Mouse (Mus musculus) thymus, postnatal 4 days (tissue): ENCODE results near the gene Fam120a.

ENCODE experiments used
- DNase-seq: peaks from one replicate; pipeline ENCODE4 v3.0.0; 2021

Fam120a gene

DNA sequence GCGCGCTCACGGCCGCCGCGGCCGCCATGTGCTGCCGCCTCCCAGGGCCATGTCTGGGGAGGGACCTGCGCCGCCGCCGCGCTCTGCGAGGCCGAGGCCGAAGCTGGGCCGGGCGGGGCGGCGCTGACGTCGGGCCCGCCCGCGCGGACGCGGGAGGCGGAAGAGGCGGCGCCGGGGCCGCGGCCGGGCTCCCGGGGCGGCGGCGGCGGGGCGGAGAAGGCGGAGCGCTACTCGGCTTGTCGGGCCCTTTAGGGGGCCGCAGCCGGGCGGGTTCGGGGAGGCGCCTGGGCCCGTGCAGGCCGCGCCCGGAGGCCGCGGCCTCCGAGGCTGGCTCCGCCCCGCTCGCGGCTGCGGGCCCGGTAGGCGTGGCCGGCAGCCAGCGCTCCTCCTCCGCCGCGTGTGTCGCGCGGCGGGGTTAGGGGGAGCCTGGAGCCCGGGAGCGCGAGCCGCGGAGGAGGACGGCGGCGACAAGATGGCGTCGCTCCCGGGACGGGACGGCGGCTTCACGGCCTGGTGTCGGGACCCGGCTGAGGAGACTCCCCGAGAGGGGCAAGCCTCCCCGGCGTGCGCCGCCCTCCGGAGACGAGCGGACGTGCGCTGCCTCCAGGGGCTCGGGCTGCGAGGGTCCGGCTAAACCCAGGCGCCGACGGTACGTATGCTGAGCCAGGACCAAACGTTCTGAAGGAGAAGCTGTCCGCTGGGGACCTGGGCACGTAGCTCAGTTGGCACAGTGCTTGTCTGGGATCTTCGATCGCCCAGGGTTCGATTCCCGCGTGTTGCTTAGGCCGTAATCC is at the start of gene Fam120a:
Gene Fam120a, minus strand, starts transcription at position 62 of the 794 bp plus-strand sequence.
- peak; percentile 88 for DNase-seq

DNA sequence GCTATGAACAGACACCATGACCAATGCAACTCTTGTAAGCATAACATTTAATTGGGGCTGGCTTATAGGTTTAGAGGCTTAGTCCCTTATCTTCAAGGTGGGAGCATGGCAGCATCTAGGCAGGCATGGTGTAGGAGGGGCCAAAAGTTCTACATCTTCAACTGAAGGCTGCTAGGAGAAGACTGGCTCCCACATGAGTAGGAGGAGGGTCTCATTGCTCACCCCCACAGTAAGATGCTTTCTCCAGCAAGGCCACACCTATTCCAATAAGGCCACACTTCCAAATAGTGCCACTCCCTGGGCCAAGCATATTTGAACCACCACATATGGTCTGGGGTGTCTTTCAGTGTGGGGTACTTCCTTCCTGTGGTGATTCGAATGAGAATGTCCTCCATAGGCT is 49.6 kb upstream of the Fam120a start:
- no peak for DNase-seq

DNA sequence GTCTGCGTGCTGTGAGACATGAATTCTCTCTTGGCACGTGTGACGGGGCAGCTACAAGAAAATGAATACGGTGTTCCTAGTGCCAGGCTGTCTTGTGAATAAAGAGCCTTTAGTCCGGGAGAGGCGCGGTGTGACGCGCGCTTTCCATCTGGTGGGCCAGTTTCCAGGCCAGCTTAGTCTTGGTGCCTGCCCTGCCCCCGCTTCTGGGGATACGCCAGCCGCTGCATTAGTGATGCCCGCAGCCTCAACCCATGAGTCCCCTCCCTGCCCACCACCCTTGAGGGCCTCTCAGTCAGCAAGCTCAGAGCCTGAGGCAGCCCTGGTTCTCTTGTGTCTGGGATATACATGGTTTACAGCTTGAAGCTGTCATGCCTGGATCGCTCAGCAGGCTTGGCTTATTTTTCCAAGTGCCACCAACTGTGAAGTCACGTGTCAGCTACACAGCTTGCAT is 48.5 kb upstream of the Fam120a start:
- DNase-seq = peak; percentile 55

DNA sequence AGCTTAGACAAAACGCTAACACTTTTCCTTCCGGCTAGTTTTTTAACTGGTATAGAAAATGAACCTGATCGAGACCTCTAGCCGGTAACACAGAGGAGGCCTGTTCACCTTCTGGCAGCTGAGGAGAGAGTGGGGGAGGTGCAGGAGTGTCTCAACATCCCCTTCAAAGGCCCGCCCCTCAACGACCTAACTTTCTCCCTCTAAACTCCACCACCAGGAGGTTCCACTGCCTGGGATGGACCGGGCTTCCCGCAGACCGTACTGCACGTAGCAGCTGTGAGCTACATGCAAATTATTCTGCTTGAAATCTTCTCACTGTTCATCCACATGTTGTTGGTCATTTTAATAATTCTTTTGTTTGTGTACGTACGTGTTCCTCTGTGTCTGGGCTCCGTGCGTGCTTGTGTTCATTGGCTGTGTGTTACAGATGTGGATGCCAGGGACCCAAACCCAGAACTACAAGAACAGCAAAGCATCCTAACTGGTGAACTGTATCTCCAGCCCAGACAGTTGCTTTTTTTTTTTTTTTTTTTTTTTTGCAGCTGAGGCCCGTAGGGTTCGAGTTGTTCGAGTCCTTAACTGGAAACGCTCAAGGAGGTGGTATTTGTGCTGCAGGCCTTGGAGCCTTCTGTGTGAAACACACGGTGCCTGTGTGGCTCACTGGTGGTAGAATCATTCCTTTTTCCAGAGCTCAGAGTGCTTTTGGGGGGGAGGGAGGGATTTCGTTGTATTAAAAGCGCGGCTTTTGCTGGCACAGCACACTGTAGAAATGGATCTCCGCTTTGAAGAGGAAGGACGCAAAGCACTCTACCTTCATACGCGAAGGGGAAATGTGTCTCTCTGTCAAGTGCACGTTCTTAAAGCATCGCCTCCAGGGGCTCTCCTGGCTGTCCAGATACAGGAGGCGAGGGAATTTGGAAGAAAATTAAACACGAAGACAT is 47.8 kb upstream of the Fam120a start:
- peak; percentile 74 for DNase-seq

DNA sequence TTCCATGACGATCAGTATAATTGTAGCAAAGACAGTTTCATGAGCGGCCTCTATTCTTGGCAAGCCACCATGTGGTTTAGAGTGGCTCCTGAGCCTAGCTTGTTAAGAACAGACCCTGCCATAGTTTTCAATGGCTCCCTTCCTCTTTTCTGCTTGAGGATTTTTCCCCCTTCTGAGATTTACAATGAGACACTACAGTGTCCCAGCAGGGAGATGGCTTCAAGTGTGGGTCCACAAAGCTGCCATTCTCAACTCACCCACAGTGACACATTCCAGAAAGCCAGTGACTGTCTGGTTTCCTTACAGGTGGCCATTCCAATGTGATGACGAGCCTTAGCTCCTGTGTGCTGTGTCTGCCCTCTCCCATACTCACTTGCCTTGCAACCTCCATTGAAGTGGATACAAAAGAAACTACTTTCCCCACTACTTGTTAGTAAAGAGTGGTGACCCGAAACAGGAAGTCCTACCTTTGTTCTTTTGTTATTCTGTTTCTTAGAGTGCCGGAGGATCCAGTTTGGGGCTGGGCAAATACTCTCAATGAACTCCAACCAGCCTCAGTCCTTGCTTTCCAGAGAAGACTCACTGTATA is 45.5 kb upstream of the Fam120a start:
- DNase-seq = no peak

DNA sequence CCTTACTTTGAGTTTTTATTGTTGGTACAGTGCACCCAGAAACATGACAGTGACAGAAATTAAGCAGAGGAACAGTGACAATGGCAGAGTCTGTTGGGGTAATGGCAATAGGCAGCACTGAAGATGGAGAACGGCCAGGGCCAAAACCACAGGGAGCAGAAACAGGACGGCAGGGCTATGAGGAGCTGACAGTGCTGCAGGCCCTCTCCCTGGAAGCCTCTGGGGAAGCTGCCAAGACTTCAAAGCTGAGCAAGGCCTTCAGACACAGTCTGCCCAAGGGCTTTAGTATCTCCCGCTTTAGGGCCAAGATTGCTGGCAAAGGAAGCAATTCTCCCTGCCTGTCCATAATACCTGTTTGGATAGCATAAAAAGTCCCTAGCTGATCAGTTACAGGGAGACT is 33.9 kb upstream of the Fam120a start:
- DNase-seq = no peak

DNA sequence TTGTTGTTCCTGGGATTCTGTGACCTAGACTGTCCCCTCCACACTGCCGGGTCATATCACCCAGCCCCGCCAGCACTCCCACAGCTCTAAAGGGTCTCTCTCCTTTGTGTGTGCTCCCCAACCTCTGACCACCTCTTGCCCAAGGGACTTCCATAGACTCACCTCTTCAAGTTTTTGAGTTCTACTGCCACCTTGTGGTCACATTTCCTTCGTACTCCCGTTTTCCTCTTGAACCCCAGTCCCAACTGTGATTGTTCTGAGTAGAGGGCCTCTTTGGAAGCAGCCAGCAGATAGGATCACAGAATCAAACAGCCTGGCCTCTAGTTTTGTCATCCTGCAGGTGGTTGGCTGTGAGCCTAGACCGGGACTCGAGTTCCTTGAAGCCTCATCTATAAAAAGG is 30.8 kb upstream of the Fam120a start:
- peak; percentile 69 for DNase-seq

DNA sequence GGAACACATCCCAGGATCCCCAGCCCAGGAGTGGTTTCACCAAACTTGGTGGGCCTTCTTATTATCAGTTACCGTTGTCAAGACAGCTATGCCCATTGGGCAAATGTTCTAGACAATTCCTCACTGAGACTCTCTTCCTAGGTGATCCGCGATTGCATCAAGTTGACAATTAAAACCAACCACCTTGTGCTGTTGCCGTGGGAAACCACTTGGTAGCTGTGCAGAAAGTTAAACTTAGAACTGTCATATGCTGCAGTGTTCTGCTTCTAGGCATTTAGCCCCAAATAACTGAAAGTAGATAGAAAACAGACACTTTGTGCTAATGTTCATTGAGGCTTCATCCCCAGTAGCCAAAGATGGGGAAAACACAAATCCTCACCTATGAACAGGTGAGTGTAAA is 28.9 kb upstream of the Fam120a start:
- DNase-seq = no peak

DNA sequence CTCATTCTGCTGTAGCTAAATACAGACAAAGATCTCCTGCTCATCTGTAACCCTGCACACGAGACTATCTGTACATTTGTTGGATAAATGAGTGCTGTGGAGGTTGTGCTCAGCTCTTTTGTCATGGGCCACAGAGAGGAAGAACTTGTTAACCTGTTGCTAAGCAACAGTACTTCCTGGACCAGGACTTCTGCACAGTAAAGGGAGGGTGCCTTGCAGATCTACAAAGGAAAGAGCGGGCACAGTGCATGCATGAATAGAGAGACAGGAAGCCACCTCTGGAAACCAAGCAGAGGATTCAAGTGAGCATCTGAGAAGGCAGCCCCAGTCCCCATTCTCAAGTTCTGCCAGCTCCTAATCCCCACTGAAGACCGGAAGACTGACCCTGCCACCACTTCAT is 27.1 kb upstream of the Fam120a start:
- DNase-seq = peak; percentile 40

DNA sequence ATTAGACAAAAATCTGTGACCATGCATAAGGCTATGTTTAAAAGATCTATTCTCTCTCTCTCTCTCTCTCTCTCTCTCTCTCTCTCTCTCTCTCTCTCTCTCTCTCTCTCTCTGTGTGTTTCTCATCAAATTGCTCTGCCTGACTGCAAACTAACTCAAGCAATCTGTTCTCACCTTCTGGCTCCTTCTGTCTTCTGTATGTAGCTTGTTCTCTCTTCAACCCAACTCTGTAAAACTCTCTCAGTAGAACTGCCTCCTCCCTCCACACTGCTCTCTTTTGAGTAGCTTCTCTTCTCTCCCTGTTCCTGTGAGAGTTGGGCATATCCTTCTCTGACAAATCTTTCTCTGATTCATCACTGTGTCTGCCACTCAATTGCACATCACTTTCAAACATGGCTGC is 25.1 kb upstream of the Fam120a start:
- no peak for DNase-seq

DNA sequence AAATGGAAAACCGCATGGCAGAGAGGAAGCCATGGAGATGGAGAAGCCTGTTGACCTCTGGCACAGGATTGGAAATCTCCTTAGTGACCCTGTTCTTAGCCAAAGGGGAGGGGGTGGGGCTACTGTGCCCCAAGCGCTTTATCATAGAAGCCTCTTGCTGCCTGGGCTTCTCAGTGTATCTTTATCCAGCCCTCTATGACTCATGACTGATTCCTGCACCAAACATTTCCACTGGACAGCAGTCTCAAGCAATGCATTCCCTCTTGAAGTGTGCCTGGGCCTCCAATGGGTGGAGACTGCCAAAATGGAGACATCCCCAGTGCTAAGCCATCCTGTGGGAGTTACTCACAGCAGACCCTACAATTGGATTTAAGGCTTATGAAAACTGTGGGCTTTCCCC is 22.3 kb upstream of the Fam120a start:
- DNase-seq = no peak

DNA sequence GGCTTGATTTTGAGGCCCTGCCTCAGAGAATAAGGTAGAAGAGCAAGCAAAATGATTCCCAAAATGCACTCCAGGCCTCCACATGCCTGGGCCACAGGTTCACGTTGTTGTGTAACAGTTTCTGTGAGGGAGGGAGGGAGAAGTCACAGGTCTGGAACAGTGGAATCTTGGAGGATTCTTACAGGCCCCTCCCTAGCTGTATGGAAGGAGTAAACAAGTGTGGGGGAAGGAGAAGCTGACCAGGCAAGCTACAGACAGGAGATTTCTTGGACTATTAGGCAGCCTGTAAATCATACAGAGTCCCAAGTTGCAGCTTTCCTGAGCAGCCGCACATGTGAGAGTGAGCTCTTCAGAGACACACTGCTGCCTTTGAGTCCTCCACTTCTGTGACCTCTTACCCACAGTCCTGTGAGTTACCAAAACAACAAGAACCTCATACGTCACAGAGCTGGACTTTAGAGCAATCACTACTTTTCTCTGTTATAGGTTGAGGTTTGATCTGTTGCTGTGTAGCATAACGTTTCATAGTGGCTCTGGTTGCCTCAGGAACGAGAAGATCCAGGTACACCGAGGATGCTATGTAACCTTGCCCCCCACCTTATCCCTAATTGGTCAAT is 14.8 kb upstream of the Fam120a start:
- no peak for DNase-seq

DNA sequence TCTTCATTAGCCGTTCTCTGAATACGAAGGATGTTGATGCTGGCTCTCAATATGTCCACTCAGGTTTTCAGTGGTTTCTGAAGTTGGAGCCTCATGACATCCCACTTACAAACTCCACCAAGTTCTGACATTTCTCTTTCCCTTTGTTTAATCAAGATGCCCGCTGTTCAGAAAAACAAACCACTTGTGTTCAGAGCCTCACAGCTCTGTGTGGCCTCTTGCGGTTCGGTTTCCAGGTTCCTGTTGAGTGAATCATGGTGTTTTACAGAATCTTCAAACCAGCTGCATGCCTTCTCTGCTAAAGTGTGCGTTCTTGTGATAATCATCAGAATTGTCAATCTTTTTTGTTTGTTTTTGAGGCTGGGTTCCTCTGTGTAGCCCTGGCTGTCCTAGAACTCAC is 11.3 kb upstream of the Fam120a start:
- DNase-seq = no peak

DNA sequence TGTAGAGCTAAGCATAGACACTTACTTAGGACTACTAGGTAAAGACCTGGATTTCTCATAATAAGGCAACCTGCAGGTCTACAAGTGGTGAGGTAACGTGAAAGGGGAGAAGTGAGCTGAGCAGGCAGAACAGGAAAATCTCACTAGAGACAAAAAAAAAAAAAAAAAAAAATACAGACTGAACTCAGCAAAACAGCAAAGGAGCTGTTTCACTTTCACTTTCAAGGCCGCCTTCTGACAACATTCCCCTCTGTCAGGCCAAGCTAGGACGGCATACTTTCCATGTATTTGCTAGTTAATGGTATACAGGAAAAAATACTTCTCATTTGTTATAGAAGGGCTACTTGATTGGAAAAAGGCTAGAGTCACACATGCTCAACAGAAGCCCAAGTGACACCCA is 10.0 kb upstream of the Fam120a start:
- peak; percentile 33 for DNase-seq

DNA sequence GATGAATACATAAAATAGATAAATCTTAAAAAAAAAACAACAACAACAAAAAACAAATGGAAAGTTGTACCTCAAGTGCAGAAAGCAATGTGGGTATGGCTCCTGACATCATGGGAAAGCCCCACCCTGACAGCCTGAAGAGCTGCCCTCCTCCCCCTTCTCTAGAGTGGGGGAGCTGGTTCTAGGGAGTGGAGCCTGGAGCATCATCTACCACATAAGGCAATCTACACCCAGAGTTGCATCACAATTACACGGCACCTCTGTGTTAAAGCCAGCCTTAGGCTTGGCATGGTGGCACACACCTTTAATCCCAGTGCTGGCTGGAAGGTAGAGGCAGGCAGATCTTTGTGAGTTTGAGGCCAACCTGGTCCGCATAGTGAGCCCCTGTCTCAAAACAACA is 6.9 kb upstream of the Fam120a start:
- no peak for DNase-seq

DNA sequence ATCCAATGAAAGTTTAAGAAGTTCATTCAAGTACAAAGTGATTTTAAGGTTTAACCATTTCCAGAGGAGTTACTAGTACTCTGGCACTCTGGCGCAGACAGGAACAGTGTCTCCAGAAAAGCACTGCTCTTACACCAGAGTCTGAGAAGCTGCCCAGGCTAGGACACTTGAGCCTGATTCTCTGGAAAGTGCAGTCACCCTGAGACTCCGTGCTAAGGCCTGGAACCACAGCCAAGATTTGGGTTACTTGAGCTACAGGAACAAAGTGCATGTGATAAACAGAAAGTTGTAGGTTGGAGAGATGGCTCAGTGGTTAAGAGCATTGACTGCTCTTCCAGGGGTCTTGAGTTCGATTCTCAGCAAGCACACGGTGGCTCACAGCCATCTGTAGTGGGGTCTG is 6.4 kb upstream of the Fam120a start:
- no peak for DNase-seq

DNA sequence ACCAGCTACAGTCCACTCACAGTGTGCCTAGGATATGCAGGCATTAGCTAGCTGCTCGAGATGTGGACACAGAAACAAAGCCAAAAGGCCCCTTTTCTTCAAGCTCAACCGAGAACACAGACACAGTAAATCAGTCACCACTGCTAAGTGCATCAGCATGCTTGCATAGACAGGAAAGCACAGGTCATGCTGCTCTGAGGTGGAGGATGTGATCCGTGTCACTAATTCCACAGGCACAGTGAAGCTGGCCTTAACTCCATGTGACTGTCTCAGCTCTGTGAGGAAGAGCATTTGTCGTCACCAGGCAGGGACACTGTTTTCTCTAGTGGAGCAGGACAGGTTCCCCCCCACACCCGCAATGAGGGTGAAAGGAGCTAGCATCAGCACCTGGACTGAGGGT is 5.4 kb upstream of the Fam120a start:
- DNase-seq = no peak

DNA sequence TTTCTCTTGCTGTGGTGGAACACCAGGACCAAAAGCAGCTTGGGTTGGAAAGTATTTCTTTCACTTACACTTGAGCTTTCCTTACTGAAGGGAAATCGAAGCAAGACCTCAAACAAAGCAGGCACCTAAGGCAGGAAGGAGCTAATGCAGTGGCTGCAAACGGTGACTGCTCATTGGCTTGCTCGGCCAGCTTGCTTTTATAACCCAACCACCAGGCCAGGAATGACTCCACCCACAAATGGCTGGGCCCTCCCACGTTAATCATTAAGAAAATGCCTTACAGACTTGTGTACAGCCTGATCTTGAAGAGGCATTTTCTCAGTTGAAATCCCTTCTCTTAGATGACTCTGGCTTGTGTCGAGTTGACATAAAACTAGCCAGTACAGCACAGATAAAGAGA is 3.2 kb upstream of the Fam120a start:
- DNase-seq = no peak

DNA sequence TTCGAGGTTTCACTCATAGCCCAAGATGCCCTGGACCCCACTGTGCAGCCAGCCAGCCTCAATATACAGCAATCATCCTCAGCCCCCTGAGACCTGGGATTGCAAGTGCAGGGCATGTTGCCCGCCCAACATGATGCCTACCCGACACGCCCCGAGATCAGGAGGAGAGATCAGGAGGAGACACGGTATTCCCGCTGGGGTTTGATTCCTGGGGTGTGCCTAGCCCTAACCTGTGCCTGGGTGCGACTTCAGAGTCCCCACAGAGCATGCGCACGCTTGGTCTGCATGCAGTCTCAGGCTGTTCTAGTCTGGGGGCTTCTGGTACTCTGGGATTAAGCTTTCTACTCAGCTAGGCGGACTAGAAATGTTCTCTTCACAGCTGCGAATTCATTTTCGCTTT is 2.7 kb upstream of the Fam120a start:
- DNase-seq = no peak

DNA sequence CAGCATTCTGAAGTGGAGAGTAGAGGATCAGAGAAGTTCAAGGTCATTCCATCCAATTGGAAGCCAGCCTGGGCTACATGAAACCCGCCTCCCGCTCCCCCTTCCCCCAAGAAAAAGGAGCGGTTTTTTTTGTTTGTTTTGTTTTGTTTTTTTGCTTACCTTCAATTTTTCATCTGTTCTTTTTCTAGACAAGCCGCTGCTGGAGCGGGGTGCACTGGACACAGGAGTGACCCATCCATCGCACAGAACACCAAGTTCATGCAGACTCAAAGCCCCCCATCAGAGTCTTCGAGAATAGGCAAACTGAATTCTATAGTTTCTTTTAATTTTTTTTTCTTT is 902 bp upstream of the Fam120a start:
- DNase-seq = no peak

DNA sequence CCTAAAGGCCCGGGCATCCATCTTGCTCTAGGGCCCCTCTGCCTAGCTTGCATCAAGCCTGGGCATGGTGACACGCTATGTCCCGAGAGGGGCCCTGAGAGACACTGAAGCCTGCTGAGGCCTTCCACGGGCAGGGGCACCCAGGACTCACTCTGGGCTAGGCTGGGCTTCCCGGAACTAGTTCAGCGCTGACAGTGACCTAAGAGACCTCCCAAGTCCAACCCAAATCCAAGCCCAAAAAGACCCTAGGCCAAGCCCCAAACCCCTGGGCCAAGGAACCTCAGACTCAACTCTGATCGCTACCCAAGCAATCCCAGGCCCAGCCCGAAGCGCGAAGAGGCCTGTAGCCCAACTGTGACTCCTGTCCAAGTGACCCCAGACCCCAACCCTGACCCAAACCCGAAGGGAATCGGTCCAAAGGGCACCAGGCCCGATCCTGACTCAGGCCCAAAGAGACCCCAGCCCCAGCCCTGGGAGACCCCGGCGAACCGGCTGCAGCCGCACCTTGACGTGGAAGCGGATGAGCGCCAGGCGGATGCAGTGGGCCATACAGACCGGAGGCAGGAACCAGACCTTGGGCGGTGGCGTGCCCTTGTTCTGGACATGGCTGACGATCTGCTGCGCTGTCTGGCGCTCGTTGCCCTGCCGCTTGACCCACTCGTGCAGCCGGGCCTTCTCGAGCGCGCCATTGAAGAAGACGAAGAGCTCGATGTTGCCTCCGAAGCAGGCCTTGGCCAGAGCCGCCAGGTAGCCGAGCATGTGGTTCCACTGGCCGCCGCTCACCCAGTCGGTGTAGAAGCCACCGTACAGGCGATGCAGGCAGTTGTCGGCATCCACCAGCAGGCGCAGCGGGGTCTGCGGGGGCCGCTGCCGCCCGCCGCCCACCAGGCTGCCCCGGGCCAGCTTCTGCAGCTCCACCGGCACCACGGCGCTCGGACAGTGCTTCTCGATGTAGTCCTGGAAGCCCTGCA is 681 bp downstream of the Fam120a start:
- DNase-seq = peak; percentile 73
